Mouse (Mus musculus): Measurements from ENCODE around the gene Camk2d. TPM values are rescaled to one million over a fixed set of nuclear protein-coding genes. Genes with fewer than 3 reads are reported as not detected.

Gene Camk2d
- polyA plus RNA-seq, 2 experiments from 2014 or later: 41.6 to 80.5 TPM

- ATAC-seq: peak; percentile 88
Measured at GRCm38 (mm10) chr3:126824930-126825329, 228.8 kb downstream of the Camk2d start.

DNA sequence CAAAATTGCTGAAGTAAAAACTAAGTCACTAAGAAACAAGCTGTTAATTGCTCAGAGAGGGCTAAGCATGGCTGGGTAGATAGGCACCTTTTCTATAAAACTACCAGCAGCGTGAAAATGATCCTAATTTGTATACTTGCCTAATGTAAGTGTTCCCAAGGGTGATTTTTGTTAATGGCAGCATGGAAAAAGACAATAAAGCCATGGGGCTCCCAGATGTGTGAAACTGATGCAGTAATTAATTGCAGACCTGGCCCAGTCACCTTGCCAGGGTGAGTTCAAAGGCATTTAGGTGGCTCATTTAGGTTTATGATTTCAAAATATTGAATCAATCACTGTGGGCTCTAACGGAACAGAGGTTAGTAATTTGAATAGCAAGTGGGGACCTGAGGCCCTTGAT is 230.1 kb downstream of the Camk2d start:
- no peak for ATAC-seq

- ATAC-seq: no peak
Measured at GRCm38 (mm10) chr3:126827900-126828299, 231.8 kb downstream of the Camk2d start.

- no peak for ATAC-seq
Measured at GRCm38 (mm10) chr3:126829817-126830216, 233.7 kb downstream of the Camk2d start.

DNA sequence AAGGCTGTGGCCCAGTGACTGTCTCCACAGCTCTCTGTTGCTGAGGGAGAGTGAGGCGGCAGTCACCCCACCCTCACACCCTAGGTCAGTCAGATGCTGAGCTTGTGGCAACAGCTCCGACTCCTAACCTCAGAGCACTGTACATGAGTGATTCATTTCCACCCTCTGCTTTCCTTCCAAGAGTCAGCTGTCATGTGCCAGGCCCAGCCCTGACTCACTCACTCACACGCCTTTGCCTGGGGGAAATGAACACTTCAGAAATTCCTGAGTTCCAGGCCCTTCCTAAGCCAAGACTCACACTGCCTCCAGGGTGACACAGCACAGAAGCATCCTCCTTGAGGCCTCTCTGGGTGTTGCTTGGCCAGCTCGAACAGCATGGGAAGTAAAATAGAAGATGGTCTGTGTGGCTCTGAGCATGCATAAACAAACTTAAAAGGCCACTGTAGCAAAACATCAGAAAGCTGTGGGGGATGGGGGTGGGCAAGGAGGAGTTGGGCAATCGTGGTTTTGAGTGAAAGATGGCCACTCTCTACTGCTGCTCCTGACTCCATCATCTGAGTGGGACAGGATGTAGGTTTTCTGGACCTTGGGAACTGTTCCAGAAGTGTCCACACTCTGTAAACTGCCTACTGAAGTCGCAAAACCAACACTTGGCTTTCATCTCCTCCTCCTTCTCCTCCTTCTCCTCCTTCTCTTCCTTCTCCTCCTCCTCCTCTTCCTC is 235.5 kb downstream of the Camk2d start:
- ATAC-seq: no peak

- peak; percentile 78 for ATAC-seq
Measured at GRCm38 (mm10) chr3:126834641-126835167, 238.6 kb downstream of the Camk2d start.

- ATAC-seq: no peak
Measured at GRCm38 (mm10) chr3:126842780-126843179, 246.7 kb downstream of the Camk2d start.

DNA sequence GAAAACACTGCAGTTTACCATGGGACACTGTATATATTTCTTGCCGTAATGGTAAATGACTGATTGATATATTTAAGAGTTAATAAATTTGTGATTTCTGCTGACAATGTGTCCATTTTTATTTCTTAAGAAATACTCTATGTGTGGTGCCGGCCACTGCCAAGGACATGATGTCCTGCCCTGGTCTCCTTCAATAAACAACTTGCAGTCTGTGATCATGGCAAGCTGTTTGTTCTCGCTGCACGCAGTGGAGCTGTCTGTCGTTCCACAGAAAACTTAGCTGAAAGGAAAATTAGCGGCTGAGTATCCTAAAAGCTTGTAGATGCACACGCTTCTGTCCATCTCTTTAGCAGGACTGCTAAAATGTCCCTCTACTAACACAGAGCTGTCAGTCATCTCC is 248.7 kb downstream of the Camk2d start:
- ATAC-seq: no peak

DNA sequence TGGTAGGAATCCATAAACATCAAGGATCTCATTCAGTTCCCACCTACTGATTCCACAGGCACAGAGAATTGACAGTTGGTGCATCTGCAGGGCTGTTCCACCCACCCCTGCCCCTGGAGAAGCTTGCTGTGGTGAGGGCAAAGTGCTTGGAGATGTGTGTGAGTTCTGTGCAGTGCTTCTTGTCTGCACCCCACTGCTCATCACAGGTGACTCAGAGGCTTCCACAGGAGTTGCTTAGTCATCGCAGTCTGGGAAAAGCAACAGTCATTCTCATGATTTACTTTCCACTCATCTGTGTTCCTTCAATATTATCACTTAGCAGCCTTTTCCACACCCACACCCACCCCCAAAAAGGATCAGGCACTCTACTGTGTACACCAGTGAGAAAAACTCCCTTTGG is 252.0 kb downstream of the Camk2d start:
- ATAC-seq: no peak

- no peak for ATAC-seq
Measured at GRCm38 (mm10) chr3:126860442-126860841, 264.3 kb downstream of the Camk2d start.

GRCm38 (mm10) chr3:126869561-126869960 is 273.5 kb downstream of the Camk2d start:
- no peak for ATAC-seq

GRCm38 (mm10) chr3:126870688-126871087 is 274.6 kb downstream of the Camk2d start:
- no peak for ATAC-seq

- ATAC-seq: no peak
Measured at GRCm38 (mm10) chr3:126878233-126878632, 282.1 kb downstream of the Camk2d start.

DNA sequence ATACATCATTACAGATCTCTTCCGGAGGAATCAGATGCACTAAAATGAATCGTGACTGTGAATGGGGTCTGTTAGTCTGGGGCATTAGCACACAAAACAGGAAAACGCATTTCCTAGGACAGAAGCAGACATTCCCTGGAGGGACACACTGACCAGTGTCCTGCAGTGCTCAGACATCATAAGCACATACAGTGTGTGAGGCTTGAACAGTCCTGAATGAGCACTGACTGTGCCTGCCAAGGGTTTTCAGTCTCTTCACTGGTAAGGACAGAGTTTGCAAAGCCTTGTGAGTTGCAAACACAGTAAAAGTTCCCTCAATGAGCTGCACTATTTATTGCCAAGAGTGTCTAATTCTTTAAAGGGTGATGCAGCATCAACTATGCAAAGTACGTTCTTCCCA is 290.0 kb downstream of the Camk2d start:
- no peak for ATAC-seq

DNA sequence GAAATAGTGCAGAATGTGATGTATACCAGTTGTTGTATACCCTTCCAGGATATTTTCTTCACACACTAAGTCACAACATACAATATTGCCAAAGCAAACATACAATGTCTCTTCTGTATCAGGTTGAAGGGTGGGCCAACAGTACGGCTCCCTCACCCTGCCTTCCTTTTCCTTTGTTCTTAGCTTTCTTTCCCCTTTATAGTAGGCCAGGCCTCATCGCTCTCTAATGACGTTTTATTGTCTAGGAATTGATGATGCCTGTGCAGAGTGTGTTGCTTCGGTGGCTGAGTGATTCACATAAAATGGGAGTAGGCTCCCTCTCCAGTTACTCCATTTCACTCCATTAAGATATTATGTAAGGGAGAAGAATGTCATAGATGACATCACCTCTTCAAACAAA is 290.5 kb downstream of the Camk2d start:
- ATAC-seq: no peak

Other genes with a start within 250 kb of the Camk2d start
- gene Arsj, start 232.6 kb upstream of the Camk2d start, polyA plus RNA-seq (2017; shearing (Covaris generic)): not detected

Data from activated CD4-positive, CD25-positive, alpha-beta regulatory T cell, adult 4 months (primary cell).